Mouse (Mus musculus): Measurements from ENCODE around the gene Pbp2. TPM values are rescaled to one million over a fixed set of nuclear protein-coding genes. Genes with fewer than 3 reads are reported as not detected.

Gene Pbp2
- polyA plus RNA-seq, 1 experiment from 2014 or later: not detected

Other genes with a start within 250 kb of the Pbp2 start
- 5.6 and 15.2 TPM in 2 replicates for gene Gprc5a, start 244.8 kb downstream of the Pbp2 start, polyA plus RNA-seq (2015; fragmentation: Nextera tagmentation; extraction: Ambion mirVana)
- gene Gprc5d, start 192.1 kb downstream of the Pbp2 start, polyA plus RNA-seq (2015; fragmentation: Nextera tagmentation; extraction: Ambion mirVana): not detected in 2 replicates
- 11.0 and 12.2 TPM in 2 replicates for gene Fam234b, start 112.4 kb downstream of the Pbp2 start, polyA plus RNA-seq (2015; fragmentation: Nextera tagmentation; extraction: Ambion mirVana)
- 11.9 and 15.1 TPM in 2 replicates for gene Hebp1, start 112.4 kb downstream of the Pbp2 start, polyA plus RNA-seq (2015; fragmentation: Nextera tagmentation; extraction: Ambion mirVana)
- 0.64 and 0.66 TPM in 2 replicates for gene Gsg1, start 56.1 kb downstream of the Pbp2 start, polyA plus RNA-seq (2015; fragmentation: Nextera tagmentation; extraction: Ambion mirVana)
- 48.5 and 51.9 TPM in 2 replicates for gene Emp1, start 52.1 kb upstream of the Pbp2 start, polyA plus RNA-seq (2015; fragmentation: Nextera tagmentation; extraction: Ambion mirVana)